Mouse (Mus musculus) cerebellum, postnatal 14 days (tissue): Measurements from ENCODE around the gene Agap2.
"Not testable (repeated sequence)": the region's sequence is repeated elsewhere in the genome, so short reads cannot be mapped to it uniquely, and the experiment has no call there.

Experiments used
- DNase-seq, 2 experiments: peaks; one replicate each; pipeline ENCODE4 v3.0.0; 2021; ENCODE audit warnings: mixed read lengths in 2 of 2

Agap2 gene

GRCm38 (mm10) chr10:127059968-127060916, 14.8 kb upstream of the Agap2 start, which contains the start of gene March9:
TSS of gene March9 (minus strand) at chr10:127060184.
- peak; percentile 91 to 92 for DNase-seq

DNA sequence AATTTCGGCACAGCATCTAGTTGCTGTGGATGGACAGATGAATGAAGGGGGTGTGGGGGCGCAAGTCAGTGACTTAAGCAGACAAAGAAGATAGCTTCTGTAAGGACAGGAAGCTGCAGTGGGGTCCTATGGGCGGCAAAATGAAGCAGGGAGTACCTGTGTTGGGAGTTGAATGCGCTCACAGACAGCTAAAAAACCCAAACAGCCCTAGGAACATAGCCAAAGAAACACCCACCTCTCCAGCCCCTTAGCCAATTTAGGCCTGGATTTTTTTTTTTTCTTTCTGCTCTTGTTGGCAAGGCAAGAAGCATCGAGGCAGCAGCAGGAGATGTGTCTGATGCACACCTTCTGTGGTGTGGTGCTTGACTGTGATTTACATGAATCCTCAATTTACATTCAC, 14.0 kb upstream of the Agap2 start:
- DNase-seq: peak in 1 of 2 experiments; percentile 36

GRCm38 (mm10) chr10:127061513-127061912, 13.6 kb upstream of the Agap2 start:
- no peak for DNase-seq

- DNase-seq: not testable (repeated sequence)
These were observed 13.0 kb upstream of the Agap2 start for GRCm38 (mm10) chr10:127062101-127062500.

DNA sequence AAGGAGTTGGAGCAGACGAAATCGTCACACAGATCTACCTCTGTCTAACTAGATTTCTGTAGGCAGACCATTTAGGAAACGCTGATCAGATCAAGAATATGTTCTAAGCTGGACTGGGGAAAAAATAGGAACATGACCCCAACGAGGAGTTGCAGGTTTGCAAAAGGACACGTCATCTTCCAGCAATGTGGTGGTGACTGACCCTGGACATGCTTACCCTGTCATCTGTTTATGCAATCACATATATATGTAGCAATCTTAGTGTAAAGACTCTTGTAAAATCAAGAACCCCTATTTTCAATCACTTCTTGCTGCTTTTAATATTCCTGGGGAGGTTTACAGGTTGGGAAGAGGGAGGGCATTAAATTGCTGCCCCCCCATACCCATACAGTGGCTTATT, 12.6 kb upstream of the Agap2 start:
- DNase-seq: peak in 1 of 2 experiments; percentile 33

DNA sequence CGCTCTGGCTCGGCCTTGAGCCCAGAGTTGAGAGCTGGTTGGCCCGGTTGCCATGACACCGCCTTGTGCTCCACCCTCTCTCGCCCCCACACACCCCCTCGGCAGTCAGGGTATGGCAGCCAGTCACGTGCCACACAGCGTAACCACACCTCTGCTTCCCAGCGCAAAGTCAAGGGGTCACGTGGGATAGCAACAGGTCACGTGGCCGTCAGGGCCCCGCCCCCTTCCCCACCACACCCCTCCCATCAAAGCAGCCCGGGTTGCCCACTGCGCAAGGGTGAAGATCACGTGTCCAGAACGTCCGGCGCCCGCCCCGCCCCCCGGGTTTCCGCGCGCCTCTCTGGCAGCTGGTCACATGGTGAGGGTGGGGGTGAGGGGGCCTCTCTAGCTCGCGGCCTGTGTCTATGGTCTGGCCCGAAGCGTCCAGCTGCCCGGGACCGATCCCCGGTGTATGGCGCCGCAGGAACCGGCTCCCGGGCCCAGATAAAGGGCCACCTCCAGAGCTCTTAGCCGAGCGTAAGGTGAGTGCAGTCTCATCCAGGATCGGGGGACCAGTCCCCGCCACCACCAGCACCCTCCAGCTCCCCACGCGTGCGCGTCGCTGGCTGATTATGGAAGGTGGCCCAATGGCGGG, 11.7 kb upstream of the Agap2 start, which contains the start of gene Cdk4:
Gene Cdk4, plus strand, starts transcription at position 296 of the 634 bp plus-strand sequence.
- DNase-seq: peak; percentile 99 to 100

- DNase-seq: peak in 1 of 2 experiments; percentile 51
These were observed 10.9 kb upstream of the Agap2 start for GRCm38 (mm10) chr10:127063913-127064870.

- DNase-seq: no peak
These were observed 9.1 kb upstream of the Agap2 start for GRCm38 (mm10) chr10:127065981-127066380.

DNA sequence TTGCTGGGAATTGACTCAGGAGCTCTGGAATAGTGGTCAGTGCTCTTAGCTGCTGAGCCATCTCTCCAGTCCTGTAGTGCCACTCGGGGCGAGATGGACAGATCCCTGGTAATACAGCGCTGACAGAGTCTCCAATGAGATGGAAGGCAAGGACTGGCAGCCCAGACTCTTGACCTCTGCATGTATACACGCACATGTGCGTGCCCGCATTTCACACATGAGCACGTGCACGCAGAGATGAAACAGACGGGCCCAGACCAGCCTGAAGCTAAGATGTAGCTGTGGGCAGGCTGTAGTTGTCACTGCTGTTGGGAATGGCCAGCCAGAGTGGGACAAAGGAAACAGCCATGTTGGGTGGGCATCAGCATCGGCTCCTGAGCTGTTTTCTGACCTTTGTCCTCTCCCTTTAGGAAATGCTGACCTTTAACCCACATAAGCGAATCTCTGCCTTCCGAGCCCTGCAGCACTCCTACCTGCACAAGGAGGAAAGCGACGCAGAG, 8.5 kb upstream of the Agap2 start:
- no peak for DNase-seq

GRCm38 (mm10) chr10:127068360-127069038, 6.6 kb upstream of the Agap2 start:
- DNase-seq: no peak

GRCm38 (mm10) chr10:127069281-127070189, 5.5 kb upstream of the Agap2 start:
- peak in 1 of 2 experiments; percentile 28 for DNase-seq

DNA sequence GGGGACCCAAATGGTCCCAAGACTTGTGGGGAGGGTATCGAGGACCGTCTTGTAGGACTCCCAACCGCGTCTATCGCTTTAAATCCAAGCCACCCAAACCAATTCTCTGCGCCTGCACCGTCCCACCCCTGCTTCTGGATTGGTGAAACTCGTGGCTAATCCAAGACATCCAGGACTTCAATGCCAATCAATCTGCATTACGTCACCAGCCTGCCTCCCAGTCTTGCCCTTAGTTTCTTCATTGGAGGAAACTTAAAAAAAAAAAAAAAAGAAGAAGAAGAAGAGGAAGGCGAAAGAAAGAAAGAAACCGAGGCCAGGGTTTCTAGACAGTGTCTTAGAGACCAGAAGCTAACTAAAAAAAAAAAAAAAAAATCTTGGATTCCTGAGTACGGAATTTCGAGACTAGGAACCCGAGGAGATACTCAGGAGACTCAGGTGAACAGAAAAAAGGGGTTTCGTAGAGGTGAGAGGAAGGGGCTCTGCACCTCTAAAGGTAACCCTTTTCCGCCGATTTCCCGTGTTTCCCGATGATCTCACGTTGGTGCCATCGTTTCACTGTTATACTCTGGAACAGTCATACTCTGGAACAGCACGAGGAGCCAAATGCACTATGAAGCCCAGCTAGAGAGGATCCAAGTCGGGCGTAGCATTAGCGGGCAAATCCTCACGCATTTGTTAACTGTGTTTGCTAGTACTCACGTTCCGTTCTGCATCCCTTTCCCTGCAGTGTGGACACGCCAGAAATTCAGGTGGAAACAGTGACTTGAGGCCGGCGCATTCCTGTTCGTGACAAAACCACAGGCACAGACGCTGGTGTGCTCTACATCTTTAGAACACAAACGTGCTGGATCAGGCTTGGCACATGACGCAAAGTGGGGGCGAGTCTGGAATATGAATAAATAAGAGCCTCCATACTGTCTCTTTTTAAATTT, 4.6 kb upstream of the Agap2 start, which contains the start of gene Tspan31:
Gene Tspan31, minus strand, starts transcription at position 75 of the 932 bp plus-strand sequence.
- DNase-seq: peak; percentile 89 to 92

GRCm38 (mm10) chr10:127071203-127071602, 3.9 kb upstream of the Agap2 start:
- DNase-seq: no peak

- not testable (repeated sequence) for DNase-seq
These were observed 2.8 kb upstream of the Agap2 start for GRCm38 (mm10) chr10:127072270-127072669.

GRCm38 (mm10) chr10:127072969-127073368, 2.1 kb upstream of the Agap2 start:
- DNase-seq: not testable (repeated sequence)

DNA sequence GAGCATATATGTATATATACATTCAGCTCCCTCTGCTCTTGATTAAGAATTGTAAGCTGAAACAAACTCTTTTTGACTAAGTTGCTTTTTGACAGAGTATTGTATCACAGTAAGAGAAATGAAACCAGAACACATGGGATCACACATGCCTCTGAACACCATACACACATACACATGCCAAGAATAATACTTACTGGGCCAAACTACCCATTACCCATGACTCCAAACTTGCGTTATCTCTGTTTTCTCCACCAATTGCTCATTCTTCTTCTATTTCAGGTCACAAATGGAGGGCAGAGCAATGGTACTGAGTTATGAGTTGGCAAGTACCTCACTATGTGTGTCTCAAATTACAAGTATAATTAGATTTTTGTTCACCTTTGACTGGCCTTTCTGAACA, 1.1 kb upstream of the Agap2 start:
- DNase-seq: no peak

- DNase-seq: no peak
These were observed 567 bp downstream of the Agap2 start for GRCm38 (mm10) chr10:127075651-127076050.

DNA sequence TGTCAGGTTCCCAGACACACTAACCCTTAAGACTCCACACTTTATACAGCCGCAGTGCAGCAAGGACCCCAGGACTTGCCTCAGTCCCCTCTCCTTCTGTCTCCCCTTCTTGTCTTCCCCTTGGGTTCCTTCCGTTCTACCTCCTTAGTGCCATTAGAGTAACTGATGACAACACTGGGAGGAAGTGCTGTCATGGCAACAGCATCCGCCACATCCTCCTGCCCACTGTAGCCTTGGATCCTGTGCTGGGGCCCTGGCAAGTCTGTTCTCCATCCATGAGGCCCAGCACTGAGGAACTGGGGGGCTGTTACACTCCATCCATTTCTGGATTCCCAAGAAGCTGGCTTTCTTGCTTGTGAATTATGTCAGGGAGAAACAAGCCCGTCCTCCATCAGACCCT, 998 bp downstream of the Agap2 start:
- DNase-seq: no peak

DNA sequence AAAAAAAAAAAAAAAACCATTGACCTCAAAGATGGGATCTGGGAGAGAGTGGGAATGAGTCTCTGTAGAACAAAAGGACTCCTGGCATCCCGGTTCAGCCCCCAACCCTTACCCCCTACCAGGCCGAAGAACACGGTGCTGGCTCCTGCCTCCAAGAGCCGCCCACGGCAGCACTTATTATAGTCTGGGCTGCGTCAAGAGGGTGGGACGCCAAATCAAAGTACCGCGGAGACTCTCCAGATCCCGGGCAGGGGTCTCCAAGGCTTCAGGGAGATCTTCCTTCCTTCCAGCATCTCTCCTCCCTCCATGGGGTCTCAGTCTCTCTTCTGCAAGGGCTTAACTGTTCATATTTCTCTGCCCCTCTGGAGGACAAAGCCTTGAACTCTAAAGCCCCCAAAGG, 2.4 kb downstream of the Agap2 start:
- peak in 1 of 2 experiments; percentile 26 for DNase-seq
